Mouse (Mus musculus) c-Kit-negative CD71-positive TER-119-positive erythroid progenitor cells, embryonic 14.5 days (primary cell): ENCODE results near the gene Prkaca.
"Not testable (repeated sequence)": the region's sequence is repeated elsewhere in the genome, so short reads cannot be mapped to it uniquely, and the experiment has no call there.

Experiments
- DNase-seq: peaks from one replicate; pipeline ENCODE4 v3.0.0-alpha.2; 2013; ENCODE audit warnings: low read depth, low spot score

Gene Prkaca

GRCm38 (mm10) chr8:83974521-83974920 is 1.7 kb downstream of the Prkaca start:
- DNase-seq: no peak

GRCm38 (mm10) chr8:83976101-83976630 is 3.4 kb downstream of the Prkaca start:
- no peak for DNase-seq

- DNase-seq: no peak
Measured at GRCm38 (mm10) chr8:83976779-83977350, 4.1 kb downstream of the Prkaca start.

GRCm38 (mm10) chr8:83977646-83978045 is 4.9 kb downstream of the Prkaca start:
- DNase-seq: no peak

GRCm38 (mm10) chr8:83978200-83978599 is 5.4 kb downstream of the Prkaca start:
- no peak for DNase-seq

GRCm38 (mm10) chr8:83980250-83980649 is 7.5 kb downstream of the Prkaca start:
- DNase-seq: no peak

GRCm38 (mm10) chr8:83980845-83981244 is 8.1 kb downstream of the Prkaca start:
- no peak for DNase-seq

- DNase-seq: no peak
Measured at GRCm38 (mm10) chr8:83981533-83981932, 8.7 kb downstream of the Prkaca start.

GRCm38 (mm10) chr8:83982449-83982848 is 9.7 kb downstream of the Prkaca start:
- no peak for DNase-seq

GRCm38 (mm10) chr8:83983222-83983621 is 10.4 kb downstream of the Prkaca start:
- DNase-seq: not testable (repeated sequence)

- no peak for DNase-seq
Measured at GRCm38 (mm10) chr8:83989243-83989642, 16.4 kb downstream of the Prkaca start.

- DNase-seq: no peak
Measured at GRCm38 (mm10) chr8:83990170-83990569, 17.4 kb downstream of the Prkaca start.

GRCm38 (mm10) chr8:83992488-83992887 is 19.7 kb downstream of the Prkaca start:
- DNase-seq: no peak

- DNase-seq: no peak
Measured at GRCm38 (mm10) chr8:83994030-83994429, 21.2 kb downstream of the Prkaca start.

- DNase-seq: no peak
Measured at GRCm38 (mm10) chr8:83995973-83996372, 23.2 kb downstream of the Prkaca start.

GRCm38 (mm10) chr8:83996567-83997505 is 24.0 kb downstream of the Prkaca start:
- peak; percentile 50 for DNase-seq

GRCm38 (mm10) chr8:83997511-83998141 is 24.8 kb downstream of the Prkaca start, which contains the start of gene Samd1:
Gene Samd1 (plus strand): TSS chr8:83997672.
- DNase-seq: peak; percentile 44

- peak; percentile 47 for DNase-seq
Measured at GRCm38 (mm10) chr8:83998231-83999056, 25.7 kb downstream of the Prkaca start.

- no peak for DNase-seq
Measured at GRCm38 (mm10) chr8:83999057-83999705, 26.4 kb downstream of the Prkaca start.

GRCm38 (mm10) chr8:83999825-84000224 is 27.0 kb downstream of the Prkaca start:
- no peak for DNase-seq
